Mouse (Mus musculus): ENCODE results near the gene Calm3.

Gene Calm3

DNA sequence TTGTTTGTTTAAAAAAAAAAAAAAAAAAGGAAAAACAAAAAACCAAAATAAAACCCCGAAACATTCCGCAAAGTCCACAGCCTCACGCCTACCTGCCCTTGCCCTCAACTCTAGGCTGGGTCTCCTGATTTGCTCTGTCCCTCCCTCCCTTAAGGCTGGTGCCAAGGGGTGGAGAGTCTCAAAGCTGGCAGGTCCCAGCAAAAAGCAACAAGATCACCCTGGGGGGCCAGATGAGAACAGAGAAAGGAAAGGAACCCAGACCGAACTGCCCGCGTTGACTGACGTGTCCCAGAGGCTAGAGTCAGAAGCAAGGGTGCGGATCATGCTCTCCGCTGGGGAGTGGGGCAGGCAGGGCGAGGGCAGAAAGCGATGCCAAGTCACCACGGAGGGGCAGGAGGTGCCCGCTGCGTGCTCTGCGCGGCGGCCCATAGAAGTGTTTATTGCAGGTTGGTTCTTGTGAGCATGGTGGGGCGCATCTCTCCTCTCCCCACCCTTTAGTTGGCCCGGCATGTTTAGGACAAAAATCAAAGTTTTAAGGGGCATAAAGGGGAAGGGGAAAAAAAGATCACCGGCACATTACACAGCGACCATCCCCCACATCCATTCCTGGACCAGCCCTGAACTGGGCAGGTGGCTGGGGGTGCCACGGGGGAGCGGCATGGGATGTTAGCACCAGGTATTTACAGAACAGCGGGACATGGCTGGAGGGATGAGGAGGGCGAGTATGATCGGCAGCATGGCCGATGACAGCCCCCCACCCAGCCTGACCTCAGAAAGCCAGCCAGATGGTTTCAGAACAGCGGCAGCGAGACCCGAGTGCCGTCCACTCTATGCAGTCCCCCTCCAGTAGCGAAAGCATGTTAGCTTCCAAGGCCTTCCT is 8.2 kb downstream of the Calm3 start:
- no peak for DNase-seq (ENCODE audit: low spot score)

DNA sequence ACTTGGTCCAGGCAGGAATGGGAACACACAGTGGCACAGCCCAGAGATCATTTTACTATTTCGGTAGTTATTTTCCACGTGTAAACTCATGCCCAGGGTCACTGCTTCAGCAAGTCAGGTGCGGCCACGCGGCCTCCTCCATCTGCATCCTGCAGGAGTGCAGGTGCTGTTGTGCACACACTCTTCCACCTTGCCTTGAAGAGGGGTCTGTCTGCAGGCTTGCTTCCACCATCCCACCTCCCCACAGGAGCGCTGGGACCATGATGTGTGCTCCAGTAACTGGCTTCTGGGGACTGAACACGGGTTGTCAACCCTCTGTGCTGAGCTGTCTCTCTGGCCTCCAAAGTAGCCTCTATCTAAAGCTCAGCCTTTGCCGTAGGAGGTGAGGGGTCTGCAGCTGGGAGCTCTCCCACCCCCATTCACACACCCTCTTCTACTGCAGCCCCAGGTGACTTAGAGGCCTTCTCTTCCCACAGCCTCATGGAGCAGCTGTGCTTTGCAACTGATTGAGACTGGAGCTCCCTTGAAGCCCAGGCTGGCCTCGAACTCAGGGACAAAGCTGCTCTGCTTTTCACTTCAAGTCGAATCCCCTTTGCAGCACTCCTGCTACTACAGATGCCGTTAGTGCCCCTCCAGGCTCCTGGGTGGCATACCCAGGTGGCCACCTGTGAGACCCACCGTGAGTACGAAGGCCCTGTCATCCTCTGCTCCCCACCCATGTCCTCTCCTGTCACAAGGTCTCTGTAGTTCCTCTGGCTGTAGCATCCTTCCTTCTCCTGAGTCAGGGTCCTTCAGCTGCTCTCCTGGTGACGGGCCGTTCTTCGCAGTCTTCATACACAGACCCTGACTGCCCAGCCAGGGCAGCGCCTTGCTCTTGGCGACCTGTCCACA is 9.2 kb downstream of the Calm3 start:
- DNase-seq (ENCODE audit: low spot score), result no peak

DNA sequence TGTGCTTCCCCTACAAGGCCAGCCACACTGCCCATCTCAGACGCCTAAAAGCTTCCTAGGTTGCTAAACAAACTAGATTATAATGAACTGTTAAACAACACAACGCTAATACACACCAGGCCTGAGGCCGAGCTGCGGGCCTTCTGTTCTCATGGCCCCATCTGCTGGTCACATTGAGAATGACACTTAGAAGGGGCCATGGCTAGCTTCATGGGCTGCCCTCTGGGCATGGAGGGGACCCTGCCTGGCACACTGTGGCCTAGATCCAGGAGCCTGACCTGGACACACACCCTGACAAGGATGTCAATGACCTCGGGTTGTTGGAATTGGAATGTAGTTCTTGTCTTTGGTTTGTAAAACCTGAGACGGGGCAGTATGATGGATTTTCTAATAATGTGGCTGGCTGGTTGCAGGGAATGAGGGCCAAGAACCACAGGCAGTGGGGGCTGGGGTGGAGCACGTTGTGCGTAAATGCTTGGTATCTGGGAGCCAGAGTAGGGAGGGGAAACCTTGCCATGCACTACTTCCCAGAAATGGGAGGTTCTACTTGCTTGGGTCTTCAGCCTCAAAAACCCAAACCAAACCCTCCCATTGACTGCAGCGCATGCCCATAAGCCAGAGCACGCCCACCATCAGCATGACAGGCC is 10.0 kb downstream of the Calm3 start:
- DNase-seq (ENCODE audit: low spot score), result no peak

- DNase-seq (ENCODE audit: low spot score), result no peak
Measured at GRCm38 (mm10) chr7:16912360-16912759, 11.6 kb downstream of the Calm3 start.

DNA sequence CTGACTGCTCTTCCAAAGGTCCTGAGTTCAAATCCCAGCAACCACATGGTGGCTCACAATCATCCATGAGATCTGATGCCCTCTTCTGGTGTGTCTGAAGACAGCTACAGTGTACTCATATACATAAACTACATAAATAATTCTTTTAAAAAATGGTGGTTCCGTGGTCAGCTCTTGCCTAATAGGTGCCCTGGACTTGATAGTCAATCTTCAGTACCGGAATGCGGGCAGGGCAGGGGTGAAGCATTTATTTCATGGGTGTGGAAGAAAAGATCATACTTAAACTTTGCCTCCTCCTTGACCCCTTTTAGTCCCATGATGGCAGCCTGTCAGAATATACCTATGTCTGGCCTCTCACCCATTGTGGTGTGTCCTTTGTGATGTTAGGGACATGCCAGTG is 12.0 kb downstream of the Calm3 start:
- no peak for DNase-seq (ENCODE audit: low spot score)

DNA sequence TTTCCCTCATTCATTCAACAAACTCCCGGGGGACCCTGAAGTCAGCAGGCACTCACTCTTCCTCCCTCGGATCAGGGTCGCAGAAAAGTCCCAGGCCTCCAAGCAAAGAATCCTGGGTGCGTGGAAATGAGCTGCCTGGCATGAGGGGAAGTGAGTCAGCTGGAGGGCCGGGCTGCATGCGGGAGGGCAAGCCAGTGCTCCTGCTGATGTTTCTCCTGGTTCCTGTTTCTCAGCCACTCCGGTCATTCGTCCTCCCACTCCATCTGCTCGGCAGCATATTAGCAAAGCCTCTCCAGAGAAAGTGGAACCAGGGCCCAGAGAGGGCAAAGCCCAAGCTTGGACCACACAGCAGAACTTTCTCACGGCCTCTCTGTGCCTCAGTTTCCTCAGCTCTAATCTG is 14.0 kb downstream of the Calm3 start:
- no peak for DNase-seq (ENCODE audit: low spot score)

GRCm38 (mm10) chr7:16908859-16909258 is 15.1 kb downstream of the Calm3 start:
- DNase-seq (ENCODE audit: low spot score), result no peak

GRCm38 (mm10) chr7:16908367-16908766 is 15.5 kb downstream of the Calm3 start:
- DNase-seq (ENCODE audit: low spot score), result no peak

GRCm38 (mm10) chr7:16907842-16908241 is 16.1 kb downstream of the Calm3 start:
- DNase-seq (ENCODE audit: low spot score), result no peak

- DNase-seq (ENCODE audit: low spot score), result no peak
Measured at GRCm38 (mm10) chr7:16906889-16907559, 16.9 kb downstream of the Calm3 start.

DNA sequence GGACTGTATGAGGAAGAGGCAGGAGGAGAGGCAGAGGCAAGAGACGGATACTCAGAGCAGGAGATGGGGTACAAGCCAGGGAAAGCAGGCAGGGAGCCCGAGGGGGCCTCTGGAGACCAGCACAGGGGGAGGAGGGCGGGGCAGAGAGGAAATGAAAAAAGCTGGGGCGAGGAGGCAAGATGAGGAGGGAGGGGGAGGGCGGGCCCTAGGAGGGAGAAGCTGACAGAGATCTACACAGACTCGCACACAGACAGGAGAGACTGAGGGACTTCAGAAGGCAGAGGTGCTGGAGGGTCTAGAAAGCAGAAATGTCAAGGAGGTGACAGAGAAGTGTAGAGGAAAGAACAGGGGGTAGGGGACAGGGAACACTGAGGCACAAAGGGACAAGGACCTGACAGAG is 17.6 kb downstream of the Calm3 start, which contains the start of gene Ptgir:
TSS of gene Ptgir (plus strand) at position 210 of the 400 bp plus-strand sequence.
- DNase-seq (ENCODE audit: low spot score), result no peak

DNA sequence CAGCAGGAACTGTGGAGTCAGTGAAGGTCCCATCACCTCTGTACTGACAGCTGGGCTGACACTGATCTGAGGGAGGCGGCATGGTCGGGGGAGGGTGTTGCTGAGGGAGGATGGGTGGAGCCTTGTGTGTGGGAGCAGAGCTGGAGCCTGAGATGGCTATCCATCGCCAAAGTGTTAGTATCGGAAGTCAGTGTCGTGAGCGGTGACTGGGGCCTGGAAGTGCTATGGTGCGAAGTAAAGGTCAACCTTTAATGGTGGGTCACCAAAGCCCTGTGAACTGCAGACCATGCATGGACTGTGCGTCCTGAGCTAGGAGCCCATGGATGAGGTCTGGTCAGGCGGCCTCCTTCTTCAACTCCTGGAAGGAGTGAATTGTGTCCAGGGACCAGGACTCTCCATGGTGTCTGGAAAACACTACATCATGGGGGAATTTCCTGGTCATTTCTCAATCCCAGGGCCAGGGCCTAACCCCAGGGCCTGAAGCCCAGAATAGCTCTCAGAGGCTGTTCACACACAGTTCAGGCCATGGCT is 18.4 kb downstream of the Calm3 start:
- no peak for DNase-seq (ENCODE audit: low spot score)

- no peak for DNase-seq (ENCODE audit: low spot score)
Measured at GRCm38 (mm10) chr7:16904120-16904675, 19.7 kb downstream of the Calm3 start.

DNA sequence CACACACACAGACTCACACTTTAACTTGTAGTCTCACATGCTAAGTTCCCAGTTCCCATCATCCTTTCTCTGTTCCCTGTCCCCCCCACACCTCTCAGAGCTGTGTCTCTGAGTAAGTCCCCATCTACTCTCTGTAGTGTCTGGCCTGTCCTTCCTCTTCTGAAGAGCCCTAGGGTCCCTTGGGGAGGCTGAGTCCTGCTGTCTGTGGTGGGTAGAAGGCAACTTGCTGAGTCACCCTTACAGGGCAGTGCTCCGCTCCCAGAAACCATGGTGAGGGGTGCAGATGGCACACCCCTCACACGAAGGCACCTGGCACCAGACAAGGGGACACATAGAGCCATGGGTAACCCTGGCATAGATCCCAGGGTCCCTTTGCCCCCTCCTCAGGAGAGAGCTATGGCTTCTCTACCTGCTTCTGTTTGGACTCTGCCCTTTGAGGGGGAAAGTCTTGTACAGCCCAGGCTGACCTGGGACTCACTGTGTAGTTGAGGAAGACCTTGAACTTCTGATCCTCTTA is 20.4 kb downstream of the Calm3 start:
- no peak for DNase-seq (ENCODE audit: low spot score)

DNA sequence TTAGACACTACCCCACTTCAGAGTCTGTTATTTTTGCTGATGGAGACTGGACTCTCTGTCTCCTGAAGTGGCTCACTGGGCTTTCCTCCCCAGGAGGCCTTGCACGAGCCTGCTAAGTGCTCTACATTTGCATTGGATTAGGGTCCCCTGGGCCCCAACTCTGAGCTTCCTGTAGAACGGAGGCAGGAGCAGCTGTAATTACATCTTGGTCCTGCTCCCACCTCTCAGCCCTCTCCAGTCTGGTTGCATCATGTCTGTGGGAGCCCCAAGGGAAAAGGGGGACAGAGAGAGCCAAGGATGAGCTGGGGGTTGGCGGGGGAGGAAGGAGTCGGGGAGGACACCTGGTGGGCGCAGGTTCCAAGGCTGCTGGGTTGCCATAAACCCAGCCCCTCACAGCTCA is 23.4 kb downstream of the Calm3 start:
- no peak for DNase-seq (ENCODE audit: low spot score)

- DNase-seq (ENCODE audit: low spot score), result no peak
Measured at GRCm38 (mm10) chr7:16895511-16895910, 28.4 kb downstream of the Calm3 start.

GRCm38 (mm10) chr7:16895000-16895399 is 28.9 kb downstream of the Calm3 start:
- DNase-seq (ENCODE audit: low spot score), result no peak

DNA sequence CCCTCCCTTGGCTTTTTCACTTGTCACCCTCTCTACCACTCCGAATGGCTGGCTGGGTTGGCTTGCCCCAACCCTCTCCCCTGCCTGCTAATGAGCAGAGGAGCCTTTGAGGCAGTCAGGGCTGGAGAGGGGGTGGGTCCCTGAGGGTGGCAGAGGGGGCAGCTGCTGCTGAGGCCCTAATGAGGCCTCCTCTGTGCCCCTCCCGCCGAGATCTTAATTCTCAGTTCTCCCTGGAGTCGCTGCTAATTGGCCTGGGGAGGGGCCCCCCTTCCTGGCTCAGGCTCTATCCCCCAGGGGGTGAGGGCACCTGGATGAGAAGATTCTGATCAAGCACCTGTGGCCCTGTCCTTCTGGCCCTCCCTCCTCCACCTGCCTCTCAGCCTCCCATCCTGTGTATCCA is 29.6 kb downstream of the Calm3 start:
- DNase-seq (ENCODE audit: low spot score), result no peak

DNA sequence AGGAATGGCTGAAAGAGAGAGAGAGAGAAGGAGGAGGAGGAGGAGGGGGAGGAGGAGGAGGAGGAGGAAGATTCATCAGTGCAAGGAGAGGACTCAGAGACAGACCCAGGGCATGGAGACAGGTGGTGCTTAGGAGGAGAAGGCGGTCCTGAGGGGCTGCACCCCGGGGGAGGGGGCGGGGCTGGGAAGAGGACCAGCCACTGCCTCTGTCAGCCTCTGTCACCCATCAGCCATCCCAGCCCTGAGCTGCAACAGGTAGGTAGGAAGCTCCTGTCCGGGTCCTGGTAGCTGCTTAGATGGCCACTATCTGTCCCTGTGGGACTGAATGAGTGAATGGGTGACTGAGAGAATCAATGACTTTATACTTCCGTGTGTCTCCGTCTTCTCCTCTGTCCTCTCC is 30.3 kb downstream of the Calm3 start:
- no peak for DNase-seq (ENCODE audit: low spot score)

DNA sequence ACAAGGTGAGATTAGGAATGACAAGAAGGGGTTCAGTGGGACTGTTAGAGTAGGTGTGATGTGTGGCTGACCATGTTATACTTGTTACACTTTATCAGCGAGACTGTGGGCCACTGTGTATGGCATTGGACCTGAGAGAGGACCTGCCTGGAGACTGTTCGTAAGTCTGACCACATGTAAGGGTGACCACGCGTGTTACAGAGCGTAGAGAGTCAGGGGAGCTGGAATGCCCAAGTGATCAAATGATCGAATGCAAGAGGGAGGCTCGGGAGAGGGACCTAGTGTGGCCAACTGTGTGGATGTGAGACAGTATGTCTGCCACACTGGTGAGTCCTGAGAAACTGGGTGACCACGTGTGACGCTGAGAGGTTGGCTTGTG is 31.6 kb downstream of the Calm3 start:
- no peak for DNase-seq (ENCODE audit: low spot score)

All from ovary, postnatal 10 days (tissue).